Mouse (Mus musculus): ENCODE measurements at regions not wholly inside any gene's neighbourhood (a gene's known extent, or its start where the extent isn't known, plus 50 kb on each side); places are given as distances from the start of the nearest gene placed in this dataset.

GRCm38 (mm10) chr9:113093863-113094390 lies 614.1 kb downstream of the Pdcd6ip start:
- Histone ChIP-seq H3K27ac (no peak overlapping the region), H3K27me3 (no peaks in the 10 kb centered on the region), H3K9me3 (no peaks in the 10 kb centered on the region), H3K4me1 (no peaks in the 10 kb centered on the region), H3K36me3 (no peaks in the 10 kb centered on the region), H3K4me2 (no peak overlapping the region), H3K9ac (no peak overlapping the region), H3K4me3 (no peak overlapping the region)
- no peak for ATAC-seq (ENCODE audit: borderline replicate concordance, extremely low read depth, low FRiP score, low TSS enrichment)
- WGBS: 76% methylated on average over 13 of the region's 13 CpGs

GRCm38 (mm10) chr9:113091881-113092280 lies 616.2 kb downstream of the Pdcd6ip start:
- Histone ChIP-seq H3K27me3 (no peaks in the 10 kb centered on the region), H3K4me3 (no peak overlapping the region), H3K9me3 (no peaks in the 10 kb centered on the region), H3K36me3 (no peaks in the 10 kb centered on the region), H3K9ac (no peak overlapping the region), H3K4me1 (no peaks in the 10 kb centered on the region), H3K4me2 (no peak overlapping the region), H3K27ac (no peak overlapping the region)
- ATAC-seq (ENCODE audit: borderline replicate concordance, extremely low read depth, low FRiP score, low TSS enrichment): no peak
- WGBS: 86% methylated on average over 5 of the region's 5 CpGs

- Histone ChIP-seq H3K27ac (no peak overlapping the region), H3K4me1 (no peaks in the 10 kb centered on the region), H3K9me3 (no peaks in the 10 kb centered on the region), H3K4me3 (no peak overlapping the region), H3K36me3 (no peaks in the 10 kb centered on the region), H3K4me2 (no peak overlapping the region), H3K9ac (no peak overlapping the region), H3K27me3 (no peaks in the 10 kb centered on the region)
- 82% methylated on average over 10 of the region's 10 CpGs for WGBS
- no peak for ATAC-seq (ENCODE audit: borderline replicate concordance, extremely low read depth, low FRiP score, low TSS enrichment)
Observed at GRCm38 (mm10) chr9:113087786-113088185, 620.3 kb downstream of the Pdcd6ip start.

GRCm38 (mm10) chr9:113085281-113085810 lies 622.7 kb downstream of the Pdcd6ip start:
- Histone ChIP-seq H3K9me3 (no peaks in the 10 kb centered on the region), H3K4me2 (no peak overlapping the region), H3K4me1 (no peaks in the 10 kb centered on the region), H3K36me3 (no peaks in the 10 kb centered on the region), H3K27ac (no peak overlapping the region), H3K4me3 (no peak overlapping the region), H3K9ac (no peak overlapping the region), H3K27me3 (no peaks in the 10 kb centered on the region)
- WGBS: 68% methylated on average over 5 of the region's 5 CpGs
- ATAC-seq (ENCODE audit: borderline replicate concordance, extremely low read depth, low FRiP score, low TSS enrichment): no peak

GRCm38 (mm10) chr9:113074866-113075265 lies 633.2 kb downstream of the Pdcd6ip start:
- WGBS: 68% methylated on average over 3 of the region's 3 CpGs
- H3K4me2 ChIP-seq: no peak overlapping the region
- no peak for ATAC-seq (ENCODE audit: borderline replicate concordance, extremely low read depth, low FRiP score, low TSS enrichment)
- H3K4me1 ChIP-seq: no peaks in the 10 kb centered on the region
- no peak overlapping the region for H3K9ac ChIP-seq
- no peak overlapping the region for H3K4me3 ChIP-seq
- no peak overlapping the region for H3K27ac ChIP-seq
- H3K36me3 ChIP-seq: no peaks in the 10 kb centered on the region
- no peaks in the 10 kb centered on the region for H3K27me3 ChIP-seq
- H3K9me3 ChIP-seq: no peaks in the 10 kb centered on the region

GRCm38 (mm10) chr9:113057415-113057814 lies 650.6 kb downstream of the Pdcd6ip start:
- Histone ChIP-seq H3K4me1 (no peaks in the 10 kb centered on the region), H3K4me2 (no peak overlapping the region), H3K27me3 (no peaks in the 10 kb centered on the region), H3K9ac (no peak overlapping the region), H3K27ac (no peak overlapping the region), H3K36me3 (no peaks in the 10 kb centered on the region), H3K9me3 (no peaks in the 10 kb centered on the region), H3K4me3 (no peak overlapping the region)
- ATAC-seq (ENCODE audit: borderline replicate concordance, extremely low read depth, low FRiP score, low TSS enrichment): no peak
- 69% methylated on average over 11 of the region's 11 CpGs for WGBS

- H3K36me3 ChIP-seq: no peaks in the 10 kb centered on the region
- ATAC-seq (ENCODE audit: borderline replicate concordance, extremely low read depth, low FRiP score, low TSS enrichment): no peak
- no peak overlapping the region for H3K27ac ChIP-seq
- no peaks in the 10 kb centered on the region for H3K9me3 ChIP-seq
- H3K4me3 ChIP-seq: no peak overlapping the region
- H3K9ac ChIP-seq: no peak overlapping the region
- WGBS: 77% methylated on average over 4 of the region's 4 CpGs
- H3K27me3 ChIP-seq: no peaks in the 10 kb centered on the region
- H3K4me1 ChIP-seq: no peaks in the 10 kb centered on the region
- no peak overlapping the region for H3K4me2 ChIP-seq
Observed at GRCm38 (mm10) chr9:113044556-113045178, 663.4 kb downstream of the Pdcd6ip start.

GRCm38 (mm10) chr9:113040885-113041284 lies 667.2 kb downstream of the Pdcd6ip start:
- no peaks in the 10 kb centered on the region for H3K36me3 ChIP-seq
- H3K9ac ChIP-seq: no peak overlapping the region
- H3K9me3 ChIP-seq: no peaks in the 10 kb centered on the region
- WGBS: 78% methylated on average over 6 of the region's 6 CpGs
- no peak for ATAC-seq (ENCODE audit: borderline replicate concordance, extremely low read depth, low FRiP score, low TSS enrichment)
- no peak overlapping the region for H3K4me2 ChIP-seq
- H3K4me1 ChIP-seq: no peaks in the 10 kb centered on the region
- H3K27ac ChIP-seq: no peak overlapping the region
- no peaks in the 10 kb centered on the region for H3K27me3 ChIP-seq
- H3K4me3 ChIP-seq: no peak overlapping the region

- WGBS: 72% methylated on average over 5 of the region's 5 CpGs
- H3K4me2 ChIP-seq: no peak overlapping the region
- no peaks in the 10 kb centered on the region for H3K27me3 ChIP-seq
- no peak overlapping the region for H3K27ac ChIP-seq
- H3K9me3 ChIP-seq: no peaks in the 10 kb centered on the region
- H3K4me1 ChIP-seq: no peaks in the 10 kb centered on the region
- no peak for ATAC-seq (ENCODE audit: borderline replicate concordance, extremely low read depth, low FRiP score, low TSS enrichment)
- no peaks in the 10 kb centered on the region for H3K36me3 ChIP-seq
- H3K4me3 ChIP-seq: no peak overlapping the region
- H3K9ac ChIP-seq: no peak overlapping the region
Observed at GRCm38 (mm10) chr9:113033996-113034395, 674.1 kb downstream of the Pdcd6ip start.

GRCm38 (mm10) chr9:113029091-113029490 lies 679.0 kb downstream of the Pdcd6ip start:
- Histone ChIP-seq H3K9me3 (no peaks in the 10 kb centered on the region), H3K4me1 (no peaks in the 10 kb centered on the region), H3K4me2 (no peak overlapping the region), H3K36me3 (no peaks in the 10 kb centered on the region), H3K27me3 (no peaks in the 10 kb centered on the region), H3K27ac (no peak overlapping the region), H3K4me3 (no peak overlapping the region), H3K9ac (no peak overlapping the region)
- WGBS: 68% methylated on average over 4 of the region's 4 CpGs
- ATAC-seq (ENCODE audit: borderline replicate concordance, extremely low read depth, low FRiP score, low TSS enrichment): no peak

- no peaks in the 10 kb centered on the region for H3K9me3 ChIP-seq
- H3K9ac ChIP-seq: no peak overlapping the region
- H3K36me3 ChIP-seq: no peaks in the 10 kb centered on the region
- H3K27ac ChIP-seq: no peak overlapping the region
- H3K4me2 ChIP-seq: no peak overlapping the region
- H3K4me3 ChIP-seq: no peak overlapping the region
- no peak for ATAC-seq (ENCODE audit: borderline replicate concordance, extremely low read depth, low FRiP score, low TSS enrichment)
- H3K4me1 ChIP-seq: no peaks in the 10 kb centered on the region
- no peaks in the 10 kb centered on the region for H3K27me3 ChIP-seq
- 69% methylated on average over 4 of the region's 4 CpGs for WGBS
Observed at GRCm38 (mm10) chr9:113026904-113027193, 681.2 kb downstream of the Pdcd6ip start.

- no peak for ATAC-seq (ENCODE audit: borderline replicate concordance, extremely low read depth, low FRiP score, low TSS enrichment)
- 50% methylated on average over 4 of the region's 4 CpGs for WGBS
- Histone ChIP-seq H3K4me3 (no peak overlapping the region), H3K9me3 (no peaks in the 10 kb centered on the region), H3K27ac (no peak overlapping the region), H3K9ac (no peak overlapping the region), H3K27me3 (no peaks in the 10 kb centered on the region), H3K36me3 (no peaks in the 10 kb centered on the region), H3K4me2 (no peak overlapping the region), H3K4me1 (no peaks in the 10 kb centered on the region)
Observed at GRCm38 (mm10) chr9:113026096-113026903, 681.8 kb downstream of the Pdcd6ip start.

Data from lung, embryonic 15.5 days (tissue).